Mouse (Mus musculus) midbrain, postnatal 0 days (tissue): Measurements from ENCODE around the gene Taf3. TPM values are rescaled to one million over a fixed set of nuclear protein-coding genes. Genes with fewer than 3 reads are reported as not detected.

ENCODE experiments used
- ATAC-seq: fragments of 200-750 bp; cut with Nextera tagmentation; 2 replicates; pipeline ENCODE4 v1.8.0; 2017; ENCODE audit warnings: moderate number of reproducible peaks, mild to moderate bottlenecking, moderate TSS enrichment, moderate library complexity; ENCODE audit not compliant: low FRiP score
- DNase-seq: peaks from one replicate; pipeline ENCODE4 v3.0.0-alpha.2; 2015; ENCODE audit warnings: low spot score
- H3K27ac ChIP-seq: fragments of 300-500 bp; sonication (generic); 2 replicates; pipeline ENCODE4 v1.5.1; 2014; ENCODE audit warnings: low read depth, mild to moderate bottlenecking, low read length, mixed read lengths
- H3K27me3 ChIP-seq: fragments of 300-500 bp; sonication (generic); 2 replicates; pipeline ENCODE4 v1.6.1; 2014; ENCODE audit warnings: low read length, control low read depth, mixed read lengths; ENCODE audit not compliant: insufficient read depth
- H3K36me3 ChIP-seq: fragments of 300-500 bp; sonication (generic); 2 replicates; pipeline ENCODE4 v1.6.1; 2014; ENCODE audit warnings: low read length, control low read depth, mixed read lengths; ENCODE audit not compliant: insufficient read depth
- H3K4me1 ChIP-seq: fragments of 300-500 bp; sonication (generic); 2 replicates; pipeline ENCODE4 v1.6.1; 2014; ENCODE audit warnings: mild to moderate bottlenecking, control low read depth, antibody characterized with exemption, low read length, mixed read lengths; ENCODE audit not compliant: insufficient read depth
- H3K4me2 ChIP-seq: fragments of 300-500 bp; sonication (generic); 2 replicates; pipeline ENCODE4 v1.6.1; 2014; ENCODE audit warnings: low read depth, mild to moderate bottlenecking, low read length, mixed read lengths; ENCODE audit not compliant: poor library complexity, severe bottlenecking
- H3K4me3 ChIP-seq: fragments of 300-500 bp; sonication (generic); 2 replicates; pipeline ENCODE4 v1.5.1; 2014; ENCODE audit warnings: low read depth, mild to moderate bottlenecking, low read length, moderate library complexity
- H3K9ac ChIP-seq: fragments of 300-500 bp; sonication (generic); replicated peaks from 2 replicates; pipeline ENCODE4 v1.6.1; 2014; ENCODE audit warnings: mild to moderate bottlenecking, low read length, moderate library complexity, mixed read lengths; ENCODE audit not compliant: poor library complexity, severe bottlenecking
- H3K9me3 ChIP-seq: fragments of 300-500 bp; sonication (generic); 2 replicates; pipeline ENCODE4 v1.6.1; 2016; ENCODE audit warnings: low read length, control low read depth
- CTCF ChIP-seq: IDR thresholded peaks from 2 replicates; pipeline ENCODE4 v1.5.1; 2016; ENCODE audit warnings: antibody characterized with exemption, mild to moderate bottlenecking
- WGBS: fragments of 180-500 bp; shearing (Covaris S2); extraction: QIAGEN DNeasy Blood & Tissue Kit; methylation state at CpG from one replicate; pipeline ENCODE4 v1.1.7; 2014; 5-methylcytosine and 5-hydroxymethylcytosine counted together
- polyA plus RNA-seq: library from polyadenylated mRNA; unstranded; fragments of >200 nt; fragmentation: Nextera tagmentation; extraction: Ambion mirVana; gene quantifications from 2 replicates; pipeline ENCODE4 v1.2.1, GENCODE M21; 2015
- total RNA-seq: library from RNA; depleted of rRNA; stranded (reverse); fragments of >200 nt; gene quantifications from 2 replicates; pipeline ENCODE4 v1.2.3, GENCODE M21; 2014

The Taf3 gene
- total and polyA plus RNA-seq, 2 experiments from 2014 or later: 5.4 to 10.8 TPM

GRCm38 (mm10) chr2:10008593-10008992 lies 39.8 kb downstream of the Taf3 start:
- H3K4me1 ChIP-seq: no peaks in the 10 kb centered on the region
- no peaks in the 10 kb centered on the region for H3K36me3 ChIP-seq
- H3K27ac ChIP-seq: no peak overlapping the region
- no peak overlapping the region for H3K4me3 ChIP-seq
- no peak overlapping the region for H3K4me2 ChIP-seq
- TF ChIP-seq CTCF: no peak
- H3K27me3 ChIP-seq: no peaks in the 10 kb centered on the region
- WGBS: 80% methylated on average over 4 of the region's 4 CpGs
- H3K9ac ChIP-seq: no peak overlapping the region
- DNase-seq (no peak), ATAC-seq (no peak)
- H3K9me3 ChIP-seq: no peaks in the 10 kb centered on the region

- no peak for ATAC-seq
- Histone ChIP-seq H3K9me3 (no peaks in the 10 kb centered on the region), H3K9ac (no peak overlapping the region), H3K4me1 (no peaks in the 10 kb centered on the region), H3K27me3 (no peaks in the 10 kb centered on the region), H3K4me2 (no peak overlapping the region), H3K36me3 (no peaks in the 10 kb centered on the region), H3K4me3 (no peak overlapping the region), H3K27ac (no peak overlapping the region)
- 77% methylated on average over 8 of the region's 8 CpGs for WGBS
- no peak for DNase-seq
- no peak for TF ChIP-seq CTCF
Measured at GRCm38 (mm10) chr2:10004960-10005621, 43.3 kb downstream of the Taf3 start.

GRCm38 (mm10) chr2:10003358-10003757 lies 45.0 kb downstream of the Taf3 start:
- no peak for TF ChIP-seq CTCF
- no peak overlapping the region for H3K27ac ChIP-seq
- no peaks in the 10 kb centered on the region for H3K36me3 ChIP-seq
- H3K4me2 ChIP-seq: no peak overlapping the region
- H3K9me3 ChIP-seq: no peaks in the 10 kb centered on the region
- H3K4me3 ChIP-seq: no peak overlapping the region
- DNase-seq (no peak), ATAC-seq (0 out of 2 replicates have a peak, but pooled peaks have one; percentile 29)
- no peaks in the 10 kb centered on the region for H3K27me3 ChIP-seq
- H3K9ac ChIP-seq: no peak overlapping the region
- WGBS: 79% methylated on average over 5 of the region's 5 CpGs
- no peaks in the 10 kb centered on the region for H3K4me1 ChIP-seq

GRCm38 (mm10) chr2:10001591-10001990 lies 46.8 kb downstream of the Taf3 start:
- DNase-seq: no peak
- WGBS: 79% methylated on average over 2 of the region's 2 CpGs
- H3K4me3 ChIP-seq: no peak overlapping the region

GRCm38 (mm10) chr2:9997535-9997934 lies 50.9 kb downstream of the Taf3 start:
- DNase-seq (no peak), ATAC-seq (no peak)
- Histone ChIP-seq H3K9me3 (no peaks in the 10 kb centered on the region), H3K36me3 (no peaks in the 10 kb centered on the region), H3K27me3 (no peaks in the 10 kb centered on the region), H3K4me2 (no peak overlapping the region), H3K4me1 (no peaks in the 10 kb centered on the region), H3K27ac (no peak overlapping the region), H3K9ac (no peak overlapping the region), H3K4me3 (no peak overlapping the region)
- no peak for TF ChIP-seq CTCF
- 87% methylated on average over 7 of the region's 7 CpGs for WGBS

More at GRCm38 (mm10) chr2:10001591-10001990, 46.8 kb downstream of the Taf3 start:
- ATAC-seq: no peak
- no peaks in the 10 kb centered on the region for H3K36me3 ChIP-seq
- H3K27me3 ChIP-seq: no peaks in the 10 kb centered on the region
- no peak overlapping the region for H3K27ac ChIP-seq
- no peak overlapping the region for H3K9ac ChIP-seq
- H3K9me3 ChIP-seq: no peaks in the 10 kb centered on the region
- no peaks in the 10 kb centered on the region for H3K4me1 ChIP-seq
- H3K4me2 ChIP-seq: no peak overlapping the region
- no peak for TF ChIP-seq CTCF

GRCm38 (mm10) chr2:9996111-9996510 lies 52.3 kb downstream of the Taf3 start:
- H3K9me3 ChIP-seq: no peaks in the 10 kb centered on the region
- ATAC-seq (no peak), DNase-seq (no peak)
- no peaks in the 10 kb centered on the region for H3K27me3 ChIP-seq
- H3K4me1 ChIP-seq: no peaks in the 10 kb centered on the region
- H3K36me3 ChIP-seq: no peaks in the 10 kb centered on the region
- no peak overlapping the region for H3K4me3 ChIP-seq
- no peak for TF ChIP-seq CTCF
- WGBS: 78% methylated on average over 5 of the region's 5 CpGs
- H3K4me2 ChIP-seq: no peak overlapping the region
- no peak overlapping the region for H3K9ac ChIP-seq
- H3K27ac ChIP-seq: no peak overlapping the region
